Mouse (Mus musculus): ENCODE results near the gene Slc8a2.

Slc8a2 gene

DNA sequence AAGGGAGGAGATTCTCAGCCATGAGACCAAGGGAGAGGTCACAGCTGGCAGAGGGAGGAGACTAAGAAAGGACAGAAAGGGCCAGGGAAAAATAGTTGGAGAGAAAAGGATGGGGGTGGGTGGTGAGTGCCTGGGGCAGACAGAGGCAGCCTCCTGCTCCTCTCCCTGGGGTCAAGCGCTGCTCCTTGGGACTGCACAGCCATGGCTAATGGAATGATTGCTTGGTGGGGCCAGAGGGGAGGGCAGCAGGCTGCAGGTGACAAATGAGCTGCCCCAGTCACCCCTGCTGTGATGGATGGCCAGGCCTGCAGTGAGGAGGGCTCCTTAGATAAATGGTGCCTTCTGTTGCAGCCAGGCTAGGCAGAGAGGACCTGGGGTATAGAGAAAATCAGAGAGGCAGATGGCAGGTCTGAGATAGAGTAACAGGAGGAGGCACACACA, 42.5 kb downstream of the Slc8a2 start:
- DNase-seq, result no peak

DNA sequence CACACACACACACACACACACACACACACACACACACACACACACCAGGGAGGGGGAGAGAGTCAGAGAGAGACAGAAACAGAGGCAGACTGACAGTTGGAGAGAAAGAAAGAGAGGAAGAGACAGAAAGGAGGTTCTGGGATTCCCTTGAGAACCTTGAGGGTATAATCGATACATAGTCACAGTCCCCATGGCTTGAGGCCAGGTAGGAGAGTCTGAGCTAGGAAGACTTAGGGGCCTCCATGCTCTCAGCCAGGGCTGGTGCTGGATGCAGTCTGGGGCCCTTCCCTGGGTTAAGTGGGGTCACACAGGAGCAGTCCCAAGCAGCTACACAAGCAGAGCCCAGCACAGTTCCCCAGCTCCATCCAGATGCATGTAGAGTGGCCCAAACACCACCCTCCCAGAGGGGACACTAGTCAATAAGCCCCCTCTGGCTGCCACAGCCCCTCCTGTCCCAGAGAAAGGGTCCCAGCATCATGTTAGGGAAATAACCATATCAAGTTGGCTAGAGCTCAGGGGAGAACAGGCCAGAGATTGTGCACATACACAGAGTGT, 43.0 kb downstream of the Slc8a2 start:
- DNase-seq, result no peak

DNA sequence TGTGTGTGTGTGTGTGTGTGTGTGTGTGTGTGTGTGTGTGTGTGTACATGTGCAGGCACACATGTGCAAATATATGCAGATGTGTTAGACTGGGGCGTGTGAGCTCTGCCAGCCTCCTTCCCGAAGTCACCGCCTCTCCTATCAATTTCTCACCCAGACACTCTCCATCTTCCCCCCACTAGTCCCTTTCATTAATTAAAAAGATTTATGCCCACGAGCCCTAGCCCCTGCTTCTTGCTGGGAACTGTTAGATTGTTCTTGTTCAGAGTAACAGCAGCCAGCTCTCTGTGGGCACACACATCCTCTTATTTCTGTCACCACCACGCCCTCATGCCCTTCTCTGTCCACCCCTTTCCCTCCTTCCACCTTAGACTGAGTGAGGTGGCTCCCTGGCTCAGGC, 43.5 kb downstream of the Slc8a2 start:
- DNase-seq, result no peak

DNA sequence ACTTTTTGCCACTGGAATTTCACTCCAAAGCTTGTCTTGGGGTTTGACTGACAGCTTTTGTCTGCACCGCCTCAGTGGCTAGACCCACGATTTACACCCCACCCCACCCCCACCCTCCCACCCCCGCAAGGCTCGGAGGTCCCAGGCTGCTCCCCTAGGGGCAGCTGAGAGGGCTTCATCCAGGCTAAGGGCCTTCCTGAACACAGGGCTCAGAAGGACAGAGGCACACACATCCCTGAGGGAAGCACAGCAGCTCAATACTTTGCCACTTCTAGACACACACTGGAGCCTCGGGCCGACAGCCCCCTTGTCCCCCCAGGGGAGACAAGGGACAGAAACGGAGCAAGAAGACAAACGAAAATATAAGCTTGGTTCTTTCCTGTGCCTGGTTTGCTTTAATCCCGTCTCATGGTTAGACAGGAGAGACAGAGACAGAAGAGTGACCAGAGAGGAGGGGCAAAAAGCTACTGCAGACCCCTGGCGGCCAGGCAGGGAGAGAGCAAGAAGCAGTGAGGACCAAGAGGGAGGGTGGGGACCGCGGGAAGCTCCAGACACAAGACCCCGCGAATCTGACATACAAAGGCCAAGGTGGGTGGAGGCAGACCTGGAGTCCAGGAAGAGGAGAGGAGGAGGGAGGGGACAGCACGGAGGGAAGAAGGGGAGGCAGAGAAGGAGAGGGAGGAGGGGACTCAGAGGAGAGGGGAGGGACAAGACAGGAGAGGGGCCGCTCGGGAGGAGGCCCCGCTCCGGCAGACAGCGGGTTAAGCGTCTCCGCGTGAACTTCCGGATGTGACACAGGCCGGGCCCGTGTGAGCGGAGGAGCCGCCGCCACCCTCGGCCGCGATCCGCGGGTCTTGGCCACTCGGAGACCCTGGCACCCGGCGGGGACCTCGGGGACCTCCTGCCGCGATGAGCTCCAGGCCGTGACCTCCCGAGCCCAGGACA, 45.2 kb downstream of the Slc8a2 start, which contains the start of gene Meis3:
TSS of gene Meis3 (plus strand) at position 494 of the 945 bp plus-strand sequence.
- DNase-seq, result peak; percentile 37 to 44

DNA sequence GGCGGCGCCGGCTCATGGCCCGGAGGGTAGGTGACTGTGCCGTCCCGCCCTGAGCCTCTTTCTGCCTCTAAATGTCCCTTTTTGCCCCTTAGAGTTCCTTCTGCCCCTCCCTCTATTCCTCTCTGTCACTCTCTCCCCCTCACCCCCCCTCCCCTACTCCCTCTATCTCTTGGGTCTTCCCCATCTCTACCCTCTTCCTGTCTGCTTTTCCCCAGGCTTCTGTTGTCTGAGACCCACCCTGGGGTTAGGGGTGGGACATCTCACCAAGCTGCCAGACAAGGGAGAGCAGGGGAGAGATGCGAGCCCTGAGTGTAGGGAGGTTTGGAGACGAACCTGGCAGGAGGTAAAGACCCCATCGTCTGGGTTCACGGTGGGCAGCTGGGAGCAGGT, 45.9 kb downstream of the Slc8a2 start:
- no peak for DNase-seq

DNA sequence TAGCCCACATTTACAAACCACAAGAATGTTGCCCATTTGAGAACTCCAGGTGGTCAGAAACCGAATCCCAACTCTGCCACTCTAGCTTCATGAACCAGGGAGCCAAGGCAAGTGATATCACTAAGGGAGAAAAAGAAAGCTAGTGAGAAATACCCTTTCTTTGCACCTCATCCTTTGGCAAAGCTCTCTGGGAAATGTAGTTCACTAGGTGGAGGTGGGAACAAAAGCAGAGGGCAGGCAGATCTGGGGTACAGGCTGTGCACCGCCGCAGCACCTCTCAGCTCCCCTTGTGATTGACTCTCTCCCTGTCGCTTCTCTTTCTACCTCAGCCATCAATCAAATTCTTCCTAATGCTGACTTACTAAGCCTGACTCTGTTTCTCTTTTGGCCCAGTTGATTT, 48.5 kb downstream of the Slc8a2 start:
- DNase-seq, result no peak

DNA sequence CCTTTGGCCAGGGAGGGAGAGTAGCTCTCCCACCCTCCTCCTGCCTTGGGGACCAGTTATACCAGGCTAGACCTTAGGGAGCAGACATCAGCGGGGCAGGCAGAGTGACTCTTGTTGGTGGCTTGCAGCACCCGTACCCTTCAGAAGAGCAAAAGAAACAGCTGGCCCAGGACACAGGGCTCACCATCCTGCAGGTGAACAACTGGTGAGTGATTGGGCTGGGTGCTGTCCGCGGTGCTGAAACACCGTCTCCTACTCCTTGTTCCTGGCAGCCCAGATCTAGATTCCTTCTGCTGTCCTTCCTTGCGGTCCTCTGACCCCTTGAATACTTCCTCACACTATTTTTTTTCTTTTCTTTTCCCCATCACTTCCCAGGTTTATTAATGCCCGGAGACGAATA, 54.0 kb downstream of the Slc8a2 start:
- DNase-seq, result no peak

DNA sequence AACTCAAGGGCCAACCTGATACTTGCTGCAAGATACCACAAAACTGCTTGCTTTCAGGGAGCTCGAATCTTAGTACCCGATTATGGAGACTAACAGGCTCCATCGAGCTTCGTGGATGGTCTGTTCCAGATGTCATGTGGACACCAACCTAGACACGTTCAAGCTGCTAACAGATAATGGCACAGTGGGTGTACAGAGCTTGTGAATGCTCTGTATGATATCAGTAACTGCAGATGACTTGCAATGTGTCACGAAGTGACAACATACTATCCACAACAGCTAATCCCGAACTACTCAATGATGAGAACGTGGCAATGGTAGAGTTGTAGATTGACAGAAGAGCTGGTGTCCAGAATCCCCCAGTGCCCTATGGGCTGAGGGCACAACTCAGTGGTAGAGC, 57.9 kb downstream of the Slc8a2 start:
- no peak for DNase-seq

DNA sequence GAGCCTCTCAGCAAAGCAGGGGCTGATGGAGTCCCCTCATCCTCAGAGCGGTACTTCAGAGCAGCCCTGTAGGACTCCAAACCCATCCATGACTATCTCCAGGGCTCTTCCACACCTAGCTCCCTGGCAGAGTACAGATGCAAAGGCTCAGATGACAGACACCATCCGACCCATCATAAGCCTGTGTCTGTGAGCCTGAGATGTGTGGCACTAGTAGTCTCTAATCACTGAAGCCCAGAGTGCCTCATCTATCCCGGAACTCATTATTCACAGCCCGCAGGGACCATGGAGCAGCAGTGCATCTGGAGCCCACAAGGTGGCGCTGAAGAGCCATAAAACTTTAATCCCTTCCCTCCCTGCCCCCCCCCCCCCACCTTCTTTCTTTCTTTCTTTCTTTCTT, 62.7 kb downstream of the Slc8a2 start:
- peak in 1 of 2 experiments; percentile 56 for DNase-seq

DNA sequence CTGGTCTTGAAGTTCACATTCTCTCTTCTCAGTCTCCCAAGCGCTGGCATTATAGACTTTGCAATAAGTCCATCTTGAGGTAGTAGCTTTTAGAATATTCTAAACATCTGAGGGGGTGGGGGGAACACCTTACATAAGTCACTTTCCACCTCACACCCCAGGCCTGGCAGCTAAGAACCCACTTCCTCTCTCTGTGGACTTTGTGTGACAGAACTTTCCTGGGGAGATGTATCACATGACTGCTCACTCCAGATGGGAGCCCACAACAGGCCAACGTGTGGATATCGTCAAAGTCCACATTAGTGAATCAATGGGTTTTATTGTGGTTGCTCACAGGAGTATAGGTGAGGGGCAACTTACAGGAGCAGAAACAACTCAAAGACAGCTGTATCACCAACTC, 64.1 kb downstream of the Slc8a2 start:
- DNase-seq, result no peak

DNA sequence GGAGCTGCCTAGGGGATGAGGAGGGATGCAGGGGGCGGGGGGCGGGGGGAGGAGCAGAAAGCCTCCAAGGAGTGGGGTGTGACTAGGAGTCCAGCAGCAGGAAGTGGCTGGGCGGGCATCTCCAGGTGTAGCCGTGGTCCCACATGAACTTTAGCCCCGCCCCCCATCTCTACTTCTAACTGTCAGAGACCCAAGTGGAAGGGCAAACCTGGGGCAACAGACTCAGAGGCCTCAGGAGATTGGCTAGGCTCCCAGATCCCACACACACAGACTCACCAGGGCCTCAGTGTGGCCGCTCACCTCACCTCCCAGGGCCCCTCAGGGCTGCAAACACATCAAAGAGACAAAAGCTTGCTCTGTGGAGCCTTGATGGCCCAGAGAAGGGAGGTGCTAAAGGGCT, 67.0 kb downstream of the Slc8a2 start:
- no peak for DNase-seq

DNA sequence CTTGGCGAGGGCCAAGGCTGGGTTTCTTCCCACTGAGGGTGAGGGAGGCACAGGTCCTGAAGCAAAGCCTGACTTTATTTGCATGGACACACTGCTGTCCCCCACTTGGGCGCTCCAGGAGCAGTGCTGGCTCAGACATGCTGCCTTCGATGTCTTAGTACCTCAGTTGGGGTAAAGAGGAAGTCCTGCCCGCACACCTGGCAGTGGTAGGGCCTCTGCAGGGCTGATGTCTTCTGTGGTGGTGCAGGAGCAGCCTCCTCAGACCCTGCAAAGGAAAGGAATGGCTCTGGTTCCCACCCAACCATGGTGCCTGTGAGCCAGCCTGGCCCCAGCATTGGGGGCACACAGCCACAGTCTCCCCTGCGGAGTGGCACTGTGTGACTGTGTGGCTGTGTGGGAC, 67.5 kb downstream of the Slc8a2 start:
- DNase-seq, result peak; percentile 64 to 78

DNA sequence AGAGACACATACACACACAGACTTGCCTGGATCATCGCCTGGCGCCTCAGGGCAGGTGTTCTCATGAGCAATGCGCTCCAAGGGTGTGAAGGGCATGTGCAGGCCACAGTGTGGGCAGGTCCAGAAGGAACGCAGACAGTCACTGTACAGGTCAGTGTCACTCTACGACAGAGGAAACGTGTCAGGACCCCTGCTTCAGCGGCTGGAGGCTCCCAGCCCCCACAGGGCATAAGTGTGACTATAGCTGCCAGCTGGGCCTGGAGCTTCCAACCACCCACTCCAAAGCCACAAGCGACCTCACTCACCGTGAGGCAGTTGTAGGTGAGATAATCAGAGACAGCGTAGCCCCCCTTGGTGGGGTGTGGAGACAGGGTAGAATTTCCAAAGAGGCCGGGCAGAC, 68.9 kb downstream of the Slc8a2 start:
- DNase-seq, result peak in 1 of 2 experiments; percentile 38

DNA sequence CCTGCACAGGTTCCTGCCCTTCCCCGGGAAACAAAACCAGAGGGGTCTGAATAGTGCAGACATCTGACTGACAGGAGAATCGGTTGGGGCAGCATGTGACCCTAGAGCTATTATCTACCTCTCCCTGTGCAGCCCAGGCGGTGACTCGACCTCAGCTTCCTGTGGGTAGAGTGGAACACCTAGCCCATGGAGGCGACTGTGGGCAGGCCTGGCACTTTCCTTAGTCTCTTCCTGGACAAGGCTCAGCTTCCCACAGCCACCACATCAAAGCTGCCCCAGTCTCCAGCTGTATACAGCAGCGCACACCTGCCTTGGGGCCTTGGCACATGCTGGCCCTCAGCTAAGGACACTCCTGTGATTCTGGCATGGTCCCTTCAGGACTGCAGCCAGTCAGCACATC, 71.5 kb downstream of the Slc8a2 start:
- peak; percentile 51 to 70 for DNase-seq

DNA sequence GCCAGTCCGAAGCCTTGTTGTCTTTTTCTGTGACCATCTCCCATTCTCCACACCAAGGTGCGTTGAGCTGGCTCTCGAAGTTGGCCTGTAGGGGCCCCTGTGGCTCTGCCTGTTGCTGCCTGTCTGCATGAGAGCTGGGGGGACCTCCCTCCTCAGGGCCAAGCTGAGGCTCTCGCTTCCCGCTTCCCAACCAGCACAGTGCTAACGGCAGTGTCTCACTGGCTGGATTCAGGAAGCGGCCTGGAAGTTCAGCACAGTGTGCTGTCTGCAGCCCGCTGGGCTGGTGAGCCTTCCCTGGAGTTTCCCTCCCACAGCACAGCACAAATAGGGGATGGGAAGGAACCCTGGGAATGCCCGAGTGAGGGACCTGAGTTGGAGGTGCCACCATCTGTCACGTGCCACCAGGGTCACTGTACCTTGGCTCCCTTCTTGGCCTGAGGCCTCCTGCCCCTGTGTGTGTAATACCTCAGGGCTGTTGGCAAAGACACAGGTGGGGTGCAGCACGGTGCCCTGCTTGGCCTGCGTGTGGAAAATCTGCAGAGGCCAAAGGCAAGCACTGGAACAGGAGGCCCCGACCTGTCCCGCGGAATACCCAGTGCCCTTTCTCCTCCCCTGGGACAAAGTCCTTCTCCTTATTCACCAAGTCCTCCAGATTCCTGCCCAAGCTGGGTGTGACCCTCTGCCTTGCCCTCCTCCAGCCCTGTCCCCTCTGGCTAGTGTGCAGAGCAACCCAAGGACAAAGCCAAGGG, 73.3 kb downstream of the Slc8a2 start:
- DNase-seq, result no peak

DNA sequence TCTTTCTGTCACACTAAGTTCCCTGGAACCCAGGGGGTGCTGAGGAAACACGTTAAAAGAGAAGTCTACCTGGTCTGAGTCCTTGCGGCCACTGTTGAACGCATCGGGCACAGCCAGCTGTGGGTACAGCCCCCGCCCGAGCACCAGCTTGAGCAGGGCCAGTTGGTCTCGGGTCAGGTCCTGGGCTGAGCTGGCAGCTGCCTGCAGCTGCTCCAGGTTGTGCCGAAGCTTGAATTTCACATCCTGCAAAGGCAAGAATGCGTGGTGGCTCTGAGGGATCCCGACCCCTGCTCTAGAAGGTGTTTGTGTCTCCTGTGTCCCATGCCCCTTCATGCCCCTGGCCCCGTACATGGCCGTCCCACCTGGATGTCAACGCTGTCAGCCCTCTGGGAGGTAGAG, 73.9 kb downstream of the Slc8a2 start:
- DNase-seq, result no peak

DNA sequence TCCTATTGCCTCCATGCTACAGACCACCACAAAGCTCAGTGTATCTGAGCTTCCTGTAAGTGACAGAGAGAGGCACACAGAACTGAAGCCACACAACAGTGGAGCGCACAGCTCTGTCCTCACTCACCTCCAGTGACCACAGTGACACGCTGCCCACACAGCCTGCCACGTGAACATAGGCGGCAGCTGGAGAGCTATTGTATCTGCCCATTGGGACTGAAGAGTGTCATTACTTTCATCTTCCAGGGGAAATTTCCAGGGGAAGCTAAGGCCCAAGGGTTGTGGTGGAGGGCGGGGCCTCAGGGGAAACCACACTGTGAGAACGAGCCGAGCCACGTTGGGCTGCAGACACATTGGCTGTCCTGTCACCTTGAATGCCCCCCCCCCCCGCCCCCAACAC, 75.2 kb downstream of the Slc8a2 start:
- DNase-seq, result no peak

DNA sequence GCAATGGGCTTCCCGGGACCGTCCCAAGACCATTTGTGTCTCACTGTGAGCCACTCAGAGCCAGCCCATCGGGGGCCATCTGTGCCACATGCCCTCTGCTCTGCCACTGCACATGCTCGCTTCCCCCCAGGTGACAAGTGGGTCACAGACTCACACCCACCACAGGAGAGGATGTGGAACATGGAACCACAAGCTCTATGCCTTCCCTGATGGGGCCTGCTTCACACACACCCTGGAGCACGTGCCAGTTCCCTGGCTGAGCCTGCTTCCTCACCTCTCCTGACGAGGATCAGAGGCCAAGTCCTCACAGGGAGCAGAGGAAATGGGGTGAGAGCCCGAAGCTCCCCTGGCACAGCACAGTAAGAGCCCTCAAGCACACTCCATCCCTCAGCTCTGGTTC, 77.5 kb downstream of the Slc8a2 start:
- peak; percentile 71 to 83 for DNase-seq

DNA sequence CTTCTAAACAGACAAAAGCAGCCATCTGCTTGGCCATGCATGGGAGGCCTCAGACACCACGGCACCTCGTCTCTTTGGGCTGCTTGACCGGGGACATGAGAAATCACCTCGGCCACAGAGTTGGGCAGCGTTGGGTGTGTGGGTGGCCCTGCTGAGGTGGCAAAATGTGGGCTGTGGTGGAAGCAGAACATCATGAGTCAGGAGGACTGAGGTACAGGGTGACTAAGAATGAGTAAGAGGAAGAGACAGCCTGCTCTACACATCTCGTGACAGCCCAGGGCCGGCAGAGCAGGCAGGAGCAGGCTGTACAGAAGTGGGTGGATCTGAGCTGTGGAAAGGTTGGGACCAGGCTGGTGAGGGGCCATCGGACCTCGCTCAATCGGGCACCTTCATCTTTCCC, 77.9 kb downstream of the Slc8a2 start:
- DNase-seq, result peak in 1 of 2 experiments; percentile 45

DNA sequence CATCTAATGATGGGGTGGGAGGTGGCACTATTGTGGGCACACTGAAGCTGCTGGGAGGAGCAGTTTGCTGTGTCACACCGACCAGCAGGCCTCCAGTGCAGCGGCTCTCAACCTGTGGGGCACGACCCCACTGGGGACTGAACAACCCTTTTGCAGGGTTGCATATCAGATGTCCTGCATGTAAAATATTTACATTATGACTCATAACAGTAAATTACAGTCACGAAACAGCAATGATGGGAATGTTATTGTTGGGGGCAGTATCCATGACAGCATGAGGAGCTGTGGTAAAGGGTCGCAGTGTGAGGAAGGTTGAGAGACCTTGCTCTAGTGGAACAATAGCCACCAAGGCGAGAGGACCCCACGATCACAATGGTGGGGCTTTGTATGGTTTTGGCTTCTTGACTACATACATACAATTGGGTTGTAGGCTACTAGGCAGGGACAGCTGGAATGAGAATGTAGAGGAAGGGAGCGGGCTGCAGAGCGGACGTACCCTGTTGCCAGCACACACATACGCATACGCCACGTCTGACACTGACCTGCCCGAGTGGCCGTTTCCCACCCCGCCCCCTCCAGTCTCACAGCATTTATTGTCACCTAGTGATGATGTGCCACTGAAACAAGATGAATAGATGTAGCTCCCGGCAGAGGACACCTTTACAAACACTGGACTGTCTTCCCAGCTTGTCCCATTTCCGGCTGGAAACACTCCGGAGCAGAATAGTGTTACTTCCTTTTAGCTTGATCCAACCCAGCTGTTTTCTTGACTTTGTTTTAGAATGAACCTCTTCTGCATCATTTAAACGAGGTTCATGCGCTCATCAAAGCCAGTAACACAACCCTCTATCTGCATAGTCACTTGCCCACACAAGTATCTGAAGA, 79.4 kb downstream of the Slc8a2 start:
- no peak for DNase-seq
